Mouse (Mus musculus): ENCODE data around the gene Rap1a.

Gene Rap1a

GRCm38 (mm10) chr3:105695476-105696386 is 105.4 kb downstream of the Rap1a start:
- CTCF ChIA-PET, result no interaction called here

DNA sequence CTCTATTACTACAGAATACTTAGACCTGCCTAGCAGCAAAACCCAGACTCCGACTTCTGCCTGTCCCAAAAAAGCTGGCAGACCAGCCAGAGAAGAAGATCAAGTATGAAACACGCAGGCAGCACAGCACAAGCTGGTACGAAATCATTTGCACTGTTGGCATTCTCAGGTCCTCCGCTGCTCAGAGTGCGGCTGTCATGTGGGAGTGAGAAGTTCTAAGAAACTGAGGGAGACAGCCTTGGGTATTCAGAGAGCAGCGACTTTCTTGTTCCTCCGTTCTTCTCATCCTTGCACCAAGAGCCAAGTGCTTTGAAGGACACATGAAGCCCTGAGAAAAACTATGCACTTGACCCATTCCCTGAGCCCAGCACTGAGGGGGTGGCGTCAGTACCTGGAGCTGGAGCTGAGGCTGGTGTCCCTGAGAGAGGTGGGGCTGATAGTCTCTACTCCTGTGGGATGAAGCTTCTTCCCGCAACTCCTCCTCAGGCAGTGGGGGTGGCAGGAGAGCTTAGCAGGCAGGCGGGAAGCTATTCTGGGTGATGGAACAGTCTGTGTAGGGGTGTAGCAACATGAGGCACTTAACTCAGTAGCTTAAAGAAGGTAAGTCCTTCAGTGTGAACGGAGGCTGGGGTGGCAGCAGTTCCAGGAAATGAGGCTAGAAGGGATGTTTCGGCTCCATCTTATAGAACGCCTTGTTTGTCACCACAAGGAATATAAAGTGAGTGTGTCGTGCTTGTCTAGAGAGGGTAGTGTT is 107.6 kb downstream of the Rap1a start:
- CTCF ChIA-PET, result no interaction called here

- CTCF ChIA-PET, result interaction anchor here (0.7 kb wide), 1 partner anchor 160 kb away, joined by 3 read pairs; no protein-coding TSS in a partner anchor
These were observed 112.6 kb downstream of the Rap1a start for GRCm38 (mm10) chr3:105688536-105688935.

- CTCF ChIA-PET, result interaction anchor here (0.7 kb wide), 1 partner anchor 36 kb away, joined by 4 read pairs; no protein-coding TSS in a partner anchor
These were observed 113.6 kb downstream of the Rap1a start, which contains the start of gene Ddx20 for GRCm38 (mm10) chr3:105687324-105688060. TSS of gene Ddx20 (minus strand) at chr3:105687574.

DNA sequence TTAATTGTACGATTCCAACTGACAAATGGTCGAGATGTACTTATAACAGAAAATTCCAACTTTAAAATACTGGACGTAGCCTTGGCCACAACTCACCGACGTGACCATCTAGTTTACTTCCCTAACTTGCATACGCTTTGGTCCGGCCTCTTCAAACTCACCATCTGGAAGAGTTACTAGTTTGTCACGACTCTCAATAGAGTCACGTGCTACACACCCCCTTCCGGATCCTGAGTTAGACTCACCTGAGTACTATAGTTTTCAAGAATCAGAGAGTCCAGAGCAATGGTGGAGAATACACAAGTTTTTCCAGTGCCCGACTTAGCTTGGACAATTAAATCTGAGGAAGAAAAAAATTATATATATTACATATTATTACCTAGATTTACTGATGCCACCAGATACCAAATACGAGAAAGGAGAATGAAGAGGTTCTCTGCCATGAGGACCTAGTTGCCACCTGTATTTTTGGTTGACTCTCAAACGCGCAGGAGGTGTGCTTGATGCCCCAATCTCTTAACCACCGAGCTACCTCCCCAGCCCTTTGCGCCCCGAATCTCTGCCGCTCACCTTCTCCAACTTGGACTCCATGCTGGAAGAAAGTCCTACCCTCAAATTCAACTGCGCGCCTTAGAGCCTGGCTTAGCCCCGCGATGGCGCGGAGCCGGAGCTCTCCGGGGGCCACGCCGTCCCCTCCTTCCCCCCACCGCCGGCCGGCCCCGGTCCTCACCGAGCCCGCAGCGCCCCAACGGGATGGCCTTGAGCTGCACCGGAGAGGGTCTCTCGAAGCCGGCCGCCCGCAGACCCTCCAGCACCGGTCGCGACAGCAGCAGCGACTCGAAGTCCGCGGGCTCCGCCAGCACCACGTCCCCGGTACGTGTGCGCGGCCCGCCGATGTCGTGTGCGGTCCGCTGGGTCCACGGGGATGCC is 114.5 kb downstream of the Rap1a start:
- CTCF ChIA-PET, result no interaction called here

DNA sequence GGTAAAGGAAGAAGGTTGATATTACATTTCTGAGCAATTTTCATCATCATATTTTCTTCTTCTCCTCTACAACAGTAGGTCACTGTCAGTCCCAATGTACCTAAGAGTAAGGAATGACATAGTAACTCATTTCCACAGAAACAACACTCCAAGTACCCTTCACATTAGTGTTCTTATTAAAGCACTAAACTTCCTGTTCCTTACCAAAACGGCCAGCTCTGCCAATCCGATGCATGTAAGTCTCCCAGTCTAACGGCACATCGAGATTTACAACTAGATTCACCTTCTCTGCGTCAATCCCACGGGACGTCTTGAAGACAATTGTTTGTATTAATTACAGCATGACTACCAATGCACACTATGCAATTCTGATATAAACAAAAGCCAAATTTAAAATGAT is 120.8 kb downstream of the Rap1a start:
- CTCF ChIA-PET, result interaction anchor here (0.7 kb wide), 1 partner anchor 278 kb away, joined by 3 read pairs; no protein-coding TSS in a partner anchor

Data from spleen, embryonic (tissue).